Mouse (Mus musculus) heart, embryonic 11.5 days (tissue): ENCODE measurements around the gene Daxx. TPM values are rescaled to one million over a fixed set of nuclear protein-coding genes. Genes with fewer than 3 reads are reported as not detected.

Experiments used
- ATAC-seq: fragments of 200-750 bp; cut with Nextera tagmentation; replicated peaks from 2 replicates; pipeline ENCODE4 v1.8.0; 2017; ENCODE audit warnings: moderate library complexity; ENCODE audit not compliant: insufficient number of reproducible peaks, low FRiP score, low TSS enrichment
- H3K27ac ChIP-seq: fragments of 300-500 bp; sonication (generic); 2 replicates; pipeline ENCODE4 v1.5.1; 2014; ENCODE audit warnings: mild to moderate bottlenecking, low read depth, low read length
- H3K27me3 ChIP-seq: fragments of 300-500 bp; sonication (generic); 2 replicates; pipeline ENCODE4 v1.6.1; 2014; ENCODE audit warnings: mild to moderate bottlenecking, low read length, mixed read lengths; ENCODE audit not compliant: control insufficient read depth, insufficient read depth
- H3K36me3 ChIP-seq: fragments of 300-500 bp; sonication (generic); 2 replicates; pipeline ENCODE4 v1.6.1; 2014; ENCODE audit warnings: mild to moderate bottlenecking, low read length, moderate library complexity, mixed read lengths; ENCODE audit not compliant: control insufficient read depth, insufficient read depth
- H3K4me1 ChIP-seq: fragments of 300-500 bp; sonication (generic); 2 replicates; pipeline ENCODE4 v1.6.1; 2014; ENCODE audit warnings: low read length; ENCODE audit not compliant: control insufficient read depth, insufficient read depth
- H3K4me2 ChIP-seq: fragments of 300-500 bp; sonication (generic); 2 replicates; pipeline ENCODE4 v1.6.1; 2014; ENCODE audit warnings: mild to moderate bottlenecking, moderate library complexity
- H3K4me3 ChIP-seq: fragments of 300-500 bp; sonication (generic); 2 replicates; pipeline ENCODE4 v1.5.1; 2014; ENCODE audit warnings: low read depth, low read length
- H3K9ac ChIP-seq: fragments of 300-500 bp; sonication (generic); 2 replicates; pipeline ENCODE4 v1.6.1; 2014; ENCODE audit warnings: mild to moderate bottlenecking, low read depth, low read length, moderate library complexity
- H3K9me3 ChIP-seq: fragments of 300-500 bp; sonication (generic); replicated peaks from 2 replicates; pipeline ENCODE4 v1.6.1; 2016; ENCODE audit warnings: low read length; ENCODE audit not compliant: control insufficient read depth
- WGBS: fragments of 180-500 bp; shearing (Covaris S2); extraction: QIAGEN DNeasy Blood & Tissue Kit; methylation state at CpG from one replicate; pipeline ENCODE4 v1.1.7; 2014; ENCODE audit not compliant: insufficient replicate concordance; 5-methylcytosine and 5-hydroxymethylcytosine counted together
- polyA plus RNA-seq: library from polyadenylated mRNA; unstranded; fragments of >200 nt; fragmentation: Nextera tagmentation; extraction: Ambion mirVana; gene quantifications from 2 replicates; pipeline ENCODE4 v1.2.1, GENCODE M21; 2014

The Daxx gene
- polyA plus RNA-seq, 1 experiment from 2014 or later: 26.4 TPM

GRCm38 (mm10) chr17:33915671-33916250 is 6.5 kb downstream of the Daxx start, which contains the start of the genes Tapbp and Zbtb22:
Gene Tapbp, plus strand, starts transcription at chr17:33915899.
Gene Zbtb22, plus strand, starts transcription at chr17:33915904.
- H3K4me3 ChIP-seq: peak within 1 kb of the TSS; percentile 66
- H3K27me3 ChIP-seq: peaks cover 3% of the 10 kb centered on the region; the same call in 1 of the 2 replicates
- peak within 1 kb of the TSS; percentile 86 for H3K27ac ChIP-seq
- H3K4me2 ChIP-seq: peak within 1 kb of the TSS; percentile 70
- H3K9me3 ChIP-seq: no peaks in the 10 kb centered on the region
- 0% methylated on average over 33 of the region's 34 CpGs for WGBS
- peak within 1 kb of the TSS; percentile 76 for H3K9ac ChIP-seq
- H3K36me3 ChIP-seq: peaks cover 31% of the 10 kb centered on the region
- peaks cover 20% of the 10 kb centered on the region for H3K4me1 ChIP-seq
- ATAC-seq: peak; percentile 84

- Histone ChIP-seq H3K27ac (peak overlapping the region; percentile 86), H3K4me3 (peak overlapping the region; percentile 66), H3K4me1 (peaks cover 23% of the 10 kb centered on the region), H3K27me3 (peaks cover 3% of the 10 kb centered on the region; the same call in 1 of the 2 replicates), H3K36me3 (peaks cover 27% of the 10 kb centered on the region), H3K9me3 (no peaks in the 10 kb centered on the region), H3K4me2 (peak overlapping the region; percentile 70), H3K9ac (peak overlapping the region; percentile 76)
- WGBS: 1% methylated on average over 17 of the region's 20 CpGs
- ATAC-seq: peak; percentile 29
Observed at GRCm38 (mm10) chr17:33916294-33916693, 7.1 kb downstream of the Daxx start.

GRCm38 (mm10) chr17:33916847-33917655 is 7.8 kb downstream of the Daxx start:
- Histone ChIP-seq H3K4me3 (peak overlapping the region; percentile 66), H3K27ac (no peak overlapping the region), H3K9me3 (no peaks in the 10 kb centered on the region), H3K36me3 (peaks cover 19% of the 10 kb centered on the region), H3K27me3 (peaks cover 3% of the 10 kb centered on the region; the same call in 1 of the 2 replicates), H3K4me2 (peak overlapping the region; percentile 70), H3K4me1 (peaks cover 23% of the 10 kb centered on the region), H3K9ac (peak overlapping the region; percentile 76; the same call in 1 of the 2 replicates)
- ATAC-seq: no peak
- 70% methylated on average over 31 of the region's 31 CpGs for WGBS

- Histone ChIP-seq H3K4me3 (peak overlapping the region; percentile 66; the same call in 1 of the 2 replicates), H3K27ac (no peak overlapping the region)
Observed at GRCm38 (mm10) chr17:33917656-33918292, 8.6 kb downstream of the Daxx start.

GRCm38 (mm10) chr17:33918293-33919203 is 9.3 kb downstream of the Daxx start:
- Histone ChIP-seq H3K36me3 (peaks cover 10% of the 10 kb centered on the region), H3K27me3 (peaks cover 3% of the 10 kb centered on the region; the same call in 1 of the 2 replicates), H3K4me2 (peak overlapping the region; percentile 99), H3K9me3 (no peaks in the 10 kb centered on the region), H3K4me3 (peak overlapping the region; percentile 76), H3K4me1 (peaks cover 23% of the 10 kb centered on the region), H3K9ac (peak overlapping the region; percentile 77), H3K27ac (peak overlapping the region; percentile 71)
- 56% methylated on average over 37 of the region's 37 CpGs for WGBS
- peak; percentile 16; the same call in 1 of the 2 replicates for ATAC-seq

More at GRCm38 (mm10) chr17:33917656-33918292, 8.6 kb downstream of the Daxx start:
- H3K9ac ChIP-seq: no peak overlapping the region
- no peaks in the 10 kb centered on the region for H3K9me3 ChIP-seq
- peaks cover 3% of the 10 kb centered on the region; the same call in 1 of the 2 replicates for H3K27me3 ChIP-seq
- peak overlapping the region; percentile 99 for H3K4me2 ChIP-seq
- H3K4me1 ChIP-seq: peaks cover 23% of the 10 kb centered on the region
- WGBS: 79% methylated on average over 18 of the region's 18 CpGs
- H3K36me3 ChIP-seq: peaks cover 14% of the 10 kb centered on the region
- no peak for ATAC-seq

- peak; percentile 58; the same call in 1 of the 2 replicates for ATAC-seq
Observed at GRCm38 (mm10) chr17:33919351-33920281, 10.4 kb downstream of the Daxx start.

More at GRCm38 (mm10) chr17:33919351-33920281, 10.4 kb downstream of the Daxx start:
- H3K9ac ChIP-seq: peak overlapping the region; percentile 77
- peaks cover 3% of the 10 kb centered on the region; the same call in 1 of the 2 replicates for H3K27me3 ChIP-seq
- H3K27ac ChIP-seq: peak overlapping the region; percentile 71
- H3K4me3 ChIP-seq: peak overlapping the region; percentile 76
- WGBS: under 1% methylated on average over 52 of the region's 52 CpGs
- peak overlapping the region; percentile 99 for H3K4me2 ChIP-seq
- no peaks in the 10 kb centered on the region for H3K36me3 ChIP-seq
- peaks cover 23% of the 10 kb centered on the region for H3K4me1 ChIP-seq
- H3K9me3 ChIP-seq: no peaks in the 10 kb centered on the region
